Mouse (Mus musculus): ENCODE measurements around the gene Gm44973. TPM values are rescaled to one million over a fixed set of nuclear protein-coding genes. Genes with fewer than 3 reads are reported as not detected.

Gene Gm44973
- polyA plus RNA-seq, 1 experiment from 2014 or later, result 2.0 TPM

GRCm38 (mm10) chr7:5038109-5038732 lies 22.9 kb downstream of the Gm44973 start, which contains the start of gene Zfp784:
Gene Zfp784 (minus strand): TSS chr7:5038446.
- H3K9me3 ChIP-seq (replicated peaks), result 0 out of 2 replicates have a peak, but pooled peaks cover 7% of the 10 kb centered on the region
- H3K27me3 ChIP-seq (ENCODE audit: low read depth, poor library complexity, severe bottlenecking), result no peaks in the 10 kb centered on the region
- under 1% methylated on average over 48 of the region's 48 CpGs for WGBS
- DNase-seq (ENCODE audit: low spot score), result peak; percentile 93
- H3K4me1 ChIP-seq, result peaks cover 4% of the 10 kb centered on the region; the same call in 1 of the 2 replicates
- H3K36me3 ChIP-seq, result peaks cover 40% of the 10 kb centered on the region
- peak within 1 kb of the TSS; percentile 98 for H3K27ac ChIP-seq
- H3K4me3 ChIP-seq, result peak within 1 kb of the TSS; percentile 81

DNA sequence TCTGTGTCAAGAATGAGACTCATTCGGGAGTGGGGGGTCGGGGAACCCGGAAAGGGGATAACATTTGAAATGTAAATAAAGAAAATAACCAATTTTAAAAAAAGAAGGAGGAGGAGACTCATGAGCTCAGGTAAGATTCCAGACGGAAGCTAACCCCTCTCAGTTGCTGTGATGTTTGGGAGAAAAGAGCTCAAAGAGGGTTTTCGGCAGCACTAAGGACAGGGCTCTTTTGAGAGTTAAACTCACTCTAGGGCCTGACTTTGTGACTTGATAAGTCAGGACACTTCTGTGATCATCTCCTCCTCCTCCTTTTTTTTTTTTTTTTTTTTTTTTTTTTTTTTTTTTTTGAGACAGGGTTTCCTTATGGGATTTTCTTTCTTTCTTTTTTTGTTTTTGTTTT lies 23.6 kb downstream of the Gm44973 start:
- H3K36me3 ChIP-seq, result peaks cover 33% of the 10 kb centered on the region
- H3K27ac ChIP-seq, result peak overlapping the region; percentile 98
- H3K27me3 ChIP-seq (ENCODE audit: low read depth, poor library complexity, severe bottlenecking), result no peaks in the 10 kb centered on the region
- H3K4me3 ChIP-seq, result peak overlapping the region; percentile 81
- H3K9me3 ChIP-seq (replicated peaks), result 0 out of 2 replicates have a peak, but pooled peaks cover 7% of the 10 kb centered on the region
- 49% methylated on average over 5 of the region's 5 CpGs for WGBS
- DNase-seq (ENCODE audit: low spot score), result no peak
- peaks cover 4% of the 10 kb centered on the region; the same call in 1 of the 2 replicates for H3K4me1 ChIP-seq

- Histone ChIP-seq H3K9me3 (replicated peaks) (no peaks in the 10 kb centered on the region), H3K36me3 (peaks cover 5% of the 10 kb centered on the region; the same call in 1 of the 2 replicates), H3K4me3 (no peak overlapping the region), H3K4me1 (no peaks in the 10 kb centered on the region), H3K27ac (no peak overlapping the region), H3K27me3 (ENCODE audit: low read depth, poor library complexity, severe bottlenecking) (no peaks in the 10 kb centered on the region)
- no peak for DNase-seq (ENCODE audit: low spot score)
- 86% methylated on average over 2 of the region's 2 CpGs for WGBS
Observed at GRCm38 (mm10) chr7:5044981-5045380, 29.7 kb downstream of the Gm44973 start.

DNA sequence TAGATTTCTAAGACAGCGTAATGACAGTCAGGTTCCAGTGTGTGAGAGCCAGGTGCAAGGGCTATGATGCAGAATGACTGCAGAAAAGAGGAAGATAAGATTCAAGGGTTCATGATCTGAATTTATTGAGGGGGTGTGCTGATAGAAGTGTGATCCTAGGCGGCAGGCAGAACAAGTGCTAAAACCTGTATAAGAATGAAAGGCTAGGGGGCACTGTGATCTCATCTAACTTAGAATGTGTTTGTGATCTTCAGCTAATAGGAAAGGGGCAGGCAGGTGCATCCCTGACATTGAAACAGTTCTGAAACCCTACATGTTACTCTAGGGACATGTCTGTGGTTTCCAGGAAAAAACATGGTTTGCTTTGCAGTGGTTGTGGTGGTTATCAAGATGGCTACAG lies 30.8 kb downstream of the Gm44973 start:
- Histone ChIP-seq H3K27ac (no peak overlapping the region), H3K27me3 (ENCODE audit: low read depth, poor library complexity, severe bottlenecking) (no peaks in the 10 kb centered on the region), H3K4me1 (peaks cover 7% of the 10 kb centered on the region), H3K4me3 (no peak overlapping the region), H3K36me3 (peaks cover 4% of the 10 kb centered on the region; the same call in 1 of the 2 replicates), H3K9me3 (replicated peaks) (no peaks in the 10 kb centered on the region)
- no peak for DNase-seq (ENCODE audit: low spot score)
- WGBS, result 76% methylated on average over 2 of the region's 2 CpGs

DNA sequence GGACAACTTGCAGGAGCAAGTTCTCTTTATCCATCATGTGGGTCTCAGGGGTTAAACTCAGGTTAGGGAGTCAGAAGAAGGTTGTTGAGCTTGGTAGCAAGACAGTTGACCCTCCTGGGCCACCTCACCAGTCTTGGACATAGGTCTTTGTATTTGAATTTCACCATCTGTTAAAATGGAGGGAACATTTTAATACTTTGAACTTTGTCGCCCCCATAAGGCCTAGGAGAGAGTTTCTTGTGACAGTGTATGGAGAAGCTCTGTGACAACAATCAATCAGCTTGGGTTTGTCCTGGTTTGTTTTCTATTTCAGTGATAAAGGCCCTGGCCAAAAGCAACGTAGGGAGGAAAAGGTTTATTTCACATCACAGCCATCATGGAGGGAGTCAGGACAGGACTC lies 32.0 kb downstream of the Gm44973 start:
- Histone ChIP-seq H3K36me3 (no peaks in the 10 kb centered on the region), H3K4me3 (no peak overlapping the region), H3K27ac (no peak overlapping the region), H3K27me3 (ENCODE audit: low read depth, poor library complexity, severe bottlenecking) (peaks cover 8% of the 10 kb centered on the region), H3K9me3 (replicated peaks) (no peaks in the 10 kb centered on the region), H3K4me1 (peaks cover 16% of the 10 kb centered on the region)
- no peak for DNase-seq (ENCODE audit: low spot score)
- 30% methylated on average over 2 of the region's 2 CpGs for WGBS

GRCm38 (mm10) chr7:5051193-5052192 lies 36.2 kb downstream of the Gm44973 start, which contains the start of gene Zfp580:
Gene Zfp580 (plus strand): TSS chr7:5051538.
- H3K4me3 ChIP-seq, result peak within 1 kb of the TSS; percentile 92
- peak; percentile 91 for DNase-seq (ENCODE audit: low spot score)
- peaks cover 50% of the 10 kb centered on the region for H3K27me3 ChIP-seq (ENCODE audit: low read depth, poor library complexity, severe bottlenecking)
- H3K27ac ChIP-seq, result peak within 1 kb of the TSS; percentile 93
- no peaks in the 10 kb centered on the region for H3K36me3 ChIP-seq
- H3K4me1 ChIP-seq, result peaks cover 37% of the 10 kb centered on the region
- 2% methylated on average over 65 of the region's 65 CpGs for WGBS
- H3K9me3 ChIP-seq (replicated peaks), result no peaks in the 10 kb centered on the region

DNA sequence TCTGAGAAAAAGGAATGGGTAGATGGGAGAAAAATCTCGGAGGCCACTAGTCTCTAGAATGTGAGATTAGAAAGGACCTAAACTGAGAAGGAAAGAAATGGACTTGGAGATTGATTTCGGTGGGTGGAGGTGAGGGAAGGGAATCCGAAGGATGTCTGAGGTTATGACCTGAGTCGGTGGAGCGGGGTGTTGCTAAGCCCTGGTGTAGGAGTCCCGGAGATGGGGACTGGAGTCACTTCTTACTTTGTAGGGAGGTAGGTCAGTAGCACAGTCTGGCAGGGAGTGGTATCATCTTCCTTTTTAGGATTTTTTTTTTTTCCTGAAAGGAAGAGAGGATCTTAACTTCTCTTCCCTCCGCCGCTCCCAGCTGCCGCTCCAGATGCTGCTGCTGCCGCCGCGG lies 37.1 kb downstream of the Gm44973 start:
- Histone ChIP-seq H3K9me3 (replicated peaks) (no peaks in the 10 kb centered on the region; the same call in 1 of the 2 replicates), H3K27ac (no peak overlapping the region), H3K4me1 (peaks cover 46% of the 10 kb centered on the region), H3K36me3 (no peaks in the 10 kb centered on the region), H3K4me3 (peak overlapping the region; percentile 92), H3K27me3 (ENCODE audit: low read depth, poor library complexity, severe bottlenecking) (peaks cover 59% of the 10 kb centered on the region)
- DNase-seq (ENCODE audit: low spot score), result no peak
- WGBS, result 6% methylated on average over 12 of the region's 12 CpGs

DNA sequence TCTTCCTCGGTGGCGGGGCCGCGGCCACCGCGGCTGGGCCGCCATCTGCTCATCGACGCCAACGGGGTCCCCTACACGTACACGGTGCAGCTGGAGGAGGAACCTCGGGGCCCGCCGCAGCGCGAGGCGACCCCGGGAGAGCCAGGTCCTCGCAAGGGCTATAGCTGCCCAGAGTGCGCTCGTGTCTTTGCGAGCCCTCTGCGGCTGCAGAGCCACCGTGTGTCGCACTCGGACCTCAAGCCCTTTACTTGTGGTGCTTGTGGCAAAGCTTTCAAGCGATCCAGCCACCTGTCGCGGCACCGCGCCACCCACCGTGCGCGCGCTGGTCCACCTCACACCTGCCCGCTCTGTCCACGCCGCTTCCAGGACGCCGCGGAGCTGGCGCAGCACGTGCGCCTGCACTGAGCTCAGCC lies 37.6 kb downstream of the Gm44973 start:
- H3K27ac ChIP-seq, result peak overlapping the region; percentile 26; the same call in 1 of the 2 replicates
- peaks cover 48% of the 10 kb centered on the region for H3K4me1 ChIP-seq
- peak overlapping the region; percentile 92 for H3K4me3 ChIP-seq
- DNase-seq (ENCODE audit: low spot score), result peak; percentile 56
- peaks cover 64% of the 10 kb centered on the region for H3K27me3 ChIP-seq (ENCODE audit: low read depth, poor library complexity, severe bottlenecking)
- H3K36me3 ChIP-seq, result no peaks in the 10 kb centered on the region
- no peaks in the 10 kb centered on the region; the same call in 1 of the 2 replicates for H3K9me3 ChIP-seq (replicated peaks)
- WGBS, result 4% methylated on average over 45 of the region's 45 CpGs

DNA sequence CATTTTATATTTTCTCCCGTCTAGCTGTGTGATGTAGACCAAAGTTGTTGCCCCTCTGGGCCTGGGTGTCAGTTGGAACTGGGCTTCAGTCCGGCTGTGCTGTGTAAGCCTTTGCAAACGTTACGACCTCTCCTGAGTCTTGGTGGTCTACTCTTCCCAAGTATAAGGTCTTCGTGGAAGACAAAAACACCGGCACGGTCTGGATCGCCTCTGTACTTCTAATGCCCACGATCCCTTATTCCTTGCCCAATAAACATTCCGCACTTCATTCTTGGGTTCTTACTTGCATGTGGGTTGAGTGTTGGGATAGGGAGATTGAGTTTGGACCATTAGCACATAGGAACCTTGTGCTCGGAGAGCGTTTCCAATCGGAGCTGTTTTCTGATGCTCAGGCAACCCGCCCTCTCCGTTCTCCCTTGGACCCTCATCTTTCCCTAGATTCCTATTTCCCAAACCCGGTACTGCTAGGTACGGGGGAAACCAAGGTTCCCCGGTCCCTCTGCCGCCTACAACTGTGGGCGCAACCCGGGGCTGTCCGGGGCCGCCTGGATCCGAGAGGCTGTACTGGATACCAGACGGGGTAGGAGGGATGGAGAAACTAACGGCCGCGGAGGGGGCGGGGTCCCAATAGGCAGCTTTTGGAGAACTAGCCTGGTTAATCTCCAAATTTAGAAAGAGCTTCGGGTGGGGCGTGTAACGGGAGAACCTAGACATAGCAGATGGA lies 38.3 kb downstream of the Gm44973 start:
- Histone ChIP-seq H3K4me1 (peaks cover 48% of the 10 kb centered on the region), H3K9me3 (replicated peaks) (no peaks in the 10 kb centered on the region; the same call in 1 of the 2 replicates), H3K36me3 (no peaks in the 10 kb centered on the region), H3K4me3 (peak overlapping the region; percentile 92), H3K27me3 (ENCODE audit: low read depth, poor library complexity, severe bottlenecking) (peaks cover 71% of the 10 kb centered on the region), H3K27ac (0 out of 2 replicates have a peak overlapping the region, but pooled peaks have one; percentile 19)
- peak; percentile 46 for DNase-seq (ENCODE audit: low spot score)
- WGBS, result 7% methylated on average over 32 of the region's 32 CpGs

DNA sequence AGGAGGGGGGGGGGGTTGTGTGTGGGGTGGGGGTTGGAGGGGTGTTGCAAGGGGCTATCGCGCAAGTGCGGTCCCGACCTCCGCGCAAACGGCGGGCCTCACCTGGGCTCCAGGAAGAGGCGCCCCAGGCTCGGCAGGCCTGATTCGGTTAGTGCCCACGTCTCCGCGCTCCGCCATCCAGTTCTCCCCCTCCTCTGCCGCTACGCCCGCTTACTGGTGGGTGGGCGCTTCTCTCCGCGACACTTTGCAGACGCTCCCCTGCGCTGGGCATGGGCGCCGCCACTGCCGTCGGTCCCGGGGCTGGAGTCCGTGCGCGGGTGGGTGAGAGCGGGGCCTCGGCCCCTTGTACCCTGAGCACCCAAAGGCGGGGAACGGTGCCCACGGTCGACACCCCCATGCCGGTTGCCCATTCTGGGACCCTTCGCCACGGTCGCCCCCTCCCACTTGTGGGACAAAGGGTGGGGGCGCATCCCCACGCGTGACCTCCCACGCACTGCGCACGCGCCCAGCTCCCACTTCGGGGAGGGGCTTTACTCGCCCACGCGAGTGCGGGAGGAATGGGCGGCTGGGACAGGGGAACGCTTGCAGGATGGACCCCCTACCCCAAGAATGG lies 41.5 kb downstream of the Gm44973 start:
- DNase-seq (ENCODE audit: low spot score), result peak; percentile 70
- Histone ChIP-seq H3K36me3 (no peaks in the 10 kb centered on the region), H3K4me3 (peak overlapping the region; percentile 59), H3K27me3 (ENCODE audit: low read depth, poor library complexity, severe bottlenecking) (peaks cover 74% of the 10 kb centered on the region), H3K4me1 (peaks cover 49% of the 10 kb centered on the region), H3K27ac (peak overlapping the region; percentile 80), H3K9me3 (replicated peaks) (no peaks in the 10 kb centered on the region; the same call in 1 of the 2 replicates)
- 3% methylated on average over 54 of the region's 55 CpGs for WGBS

- Histone ChIP-seq H3K4me3 (peak overlapping the region; percentile 59), H3K36me3 (no peaks in the 10 kb centered on the region), H3K27me3 (ENCODE audit: low read depth, poor library complexity, severe bottlenecking) (peaks cover 68% of the 10 kb centered on the region), H3K9me3 (replicated peaks) (no peaks in the 10 kb centered on the region; the same call in 1 of the 2 replicates), H3K4me1 (peaks cover 43% of the 10 kb centered on the region), H3K27ac (0 out of 2 replicates have a peak overlapping the region, but pooled peaks have one; percentile 80)
- DNase-seq (ENCODE audit: low spot score), result no peak
- WGBS, result 33% methylated on average over 8 of the region's 8 CpGs
Observed at GRCm38 (mm10) chr7:5057381-5057780, 42.1 kb downstream of the Gm44973 start.

DNA sequence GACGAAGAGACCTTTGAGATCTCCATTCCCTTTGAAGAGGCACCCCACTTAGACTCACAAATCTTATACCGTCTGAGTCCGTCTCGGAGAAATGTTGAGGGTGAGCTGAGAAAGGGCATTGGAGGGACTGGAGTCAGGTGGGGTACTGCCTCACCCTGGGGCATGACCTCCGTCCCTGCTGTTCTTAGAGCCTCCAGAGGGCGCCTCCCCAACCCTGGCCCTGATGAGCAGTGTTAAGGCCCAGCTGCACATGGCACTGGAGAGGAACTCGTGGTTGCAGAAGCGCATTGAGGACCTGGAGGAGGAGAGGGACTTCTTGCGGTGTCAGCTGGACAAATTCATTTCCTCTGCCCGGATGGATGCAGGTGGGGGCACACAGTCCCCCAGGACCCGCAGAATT lies 42.5 kb downstream of the Gm44973 start:
- peak overlapping the region; percentile 59; the same call in 1 of the 2 replicates for H3K4me3 ChIP-seq
- no peak overlapping the region for H3K27ac ChIP-seq
- H3K36me3 ChIP-seq, result no peaks in the 10 kb centered on the region
- H3K27me3 ChIP-seq (ENCODE audit: low read depth, poor library complexity, severe bottlenecking), result peaks cover 64% of the 10 kb centered on the region
- no peak for DNase-seq (ENCODE audit: low spot score)
- WGBS, result 26% methylated on average over 11 of the region's 11 CpGs
- no peaks in the 10 kb centered on the region; the same call in 1 of the 2 replicates for H3K9me3 ChIP-seq (replicated peaks)
- peaks cover 39% of the 10 kb centered on the region for H3K4me1 ChIP-seq
